Mouse (Mus musculus): ENCODE results near the gene Nipal3. TPM values are rescaled to one million over a fixed set of nuclear protein-coding genes. Genes with fewer than 3 reads are reported as not detected.

Nipal3 gene
- total and polyA plus RNA-seq, 3 experiments: 3.5 to 10.4 TPM; not detected in 1

GRCm38 (mm10) chr4:135531236-135531635 lies 36.4 kb upstream of the Nipal3 start:
- no peaks in the 10 kb centered on the region for H3K36me3 ChIP-seq (ENCODE audit: control insufficient read depth in 1 of 2, insufficient read depth in 2 of 2, low read length in 2 of 2)
- no peaks in the 10 kb centered on the region for H3K4me1 ChIP-seq (ENCODE audit: control insufficient read depth in 1 of 2, insufficient read depth in 2 of 2, low read length in 2 of 2)
- TF ChIP-seq CHD1 (IDR thresholded peaks at IDR 0.05; ENCODE audit: low read depth, low read length): no peak
- no peak for TF ChIP-seq MYB (IDR thresholded peaks at IDR 0.05; ENCODE audit: low read depth, low read length)
- TF ChIP-seq POLR2A (IDR thresholded peaks at IDR 0.05; ENCODE audit: control insufficient read depth in 1 of 2, insufficient read depth in 1 of 2, low read depth in 1 of 2, low read length in 2 of 2, poor library complexity in 1 of 2): no peak
- no peak for TF ChIP-seq ZNF384 (IDR thresholded peaks at IDR 0.05; ENCODE audit: low read depth, low read length)
- no peak for TF ChIP-seq RCOR1 (IDR thresholded peaks at IDR 0.05; ENCODE audit: low read depth, low read length)
- TF ChIP-seq USF1 (IDR thresholded peaks at IDR 0.05; ENCODE audit: low read depth, low read length): no peak
- no peak for TF ChIP-seq ZMIZ1 (IDR thresholded peaks at IDR 0.05; ENCODE audit: low read depth, low read length)
- TF ChIP-seq ZKSCAN1 (IDR thresholded peaks at IDR 0.05; ENCODE audit: low read depth, low read length): no peak
- TF ChIP-seq POLR2AphosphoS5 (IDR thresholded peaks at IDR 0.05; ENCODE audit: borderline replicate concordance, low read depth, low read length): no peak
- TF ChIP-seq KAT2A (conservative IDR thresholded peaks at IDR 0.05; ENCODE audit: low read depth, low read length): no peak
- no peak for TF ChIP-seq GATA1 (IDR thresholded peaks at IDR 0.05; ENCODE audit: low read depth, low read length)
- TF ChIP-seq ETS1 (IDR thresholded peaks at IDR 0.05; ENCODE audit: low read depth, low read length): no peak
- no peak for TF ChIP-seq ZC3H11A (IDR thresholded peaks at IDR 0.05; ENCODE audit: low read depth, low read length)
- no peak for TF ChIP-seq MXI1 (IDR thresholded peaks at IDR 0.05; ENCODE audit: low read depth, low read length)
- TF ChIP-seq EP300 (IDR thresholded peaks at IDR 0.05; ENCODE audit: low read depth in 1 of 2, low read length in 2 of 2): no peak
- TF ChIP-seq HCFC1 (IDR thresholded peaks at IDR 0.05; ENCODE audit: low read depth, low read length): no peak
- no peak overlapping the region for H3K27ac ChIP-seq (ENCODE audit: control insufficient read depth, low read depth, low read length)
- H3K4me3 ChIP-seq (ENCODE audit: control insufficient read depth in 1 of 2, insufficient read depth in 1 of 2, low read depth in 2 of 2, low read length in 2 of 2): no peak overlapping the region
- H3K79me2 ChIP-seq (ENCODE audit: control insufficient read depth, insufficient read depth, low read length, poor library complexity): no peaks in the 10 kb centered on the region
- no peaks in the 10 kb centered on the region for H3K9me3 ChIP-seq (replicated peaks; ENCODE audit: insufficient read depth, low read length)
- H3K9ac ChIP-seq (ENCODE audit: control insufficient read depth, low read depth, low read length, poor library complexity, severe bottlenecking): no peak overlapping the region
- peaks cover 0 to 1% of the 10 kb centered on the region in 2 experiments; a peak in 1 of 4 replicates for H3K27me3 ChIP-seq (ENCODE audit: control insufficient read depth in 1 of 2, insufficient read depth in 2 of 2, low read length in 2 of 2)
- DNase-seq (ENCODE audit: low read depth, low spot score): no peak

DNA sequence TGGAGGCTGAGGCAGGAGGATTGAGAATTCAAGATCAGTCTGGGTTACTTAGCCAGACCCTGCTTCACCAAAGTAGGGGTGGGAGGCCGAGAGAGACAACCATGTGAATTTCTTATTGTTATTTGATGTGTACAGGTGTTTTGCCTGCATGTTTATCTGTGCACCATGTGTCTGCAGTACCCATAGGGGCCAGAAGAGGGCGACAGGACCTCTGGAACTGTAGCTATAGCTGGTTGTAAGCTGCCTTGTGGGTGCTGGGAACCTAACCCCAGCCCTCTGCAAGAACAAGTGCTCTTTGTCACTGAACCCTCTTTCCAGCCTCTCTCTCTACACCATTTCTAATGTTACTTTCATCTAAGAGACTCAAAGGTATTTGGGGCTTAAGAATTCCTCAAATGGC lies 35.4 kb upstream of the Nipal3 start:
- no peaks in the 10 kb centered on the region for H3K36me3 ChIP-seq (ENCODE audit: control insufficient read depth in 1 of 2, insufficient read depth in 2 of 2, low read length in 2 of 2)
- no peak overlapping the region for H3K9ac ChIP-seq (ENCODE audit: control insufficient read depth, low read depth, low read length, poor library complexity, severe bottlenecking)
- TF ChIP-seq ZKSCAN1 (IDR thresholded peaks at IDR 0.05; ENCODE audit: low read depth, low read length): no peak
- peak; percentile 33 for TF ChIP-seq RAD21 (IDR thresholded peaks at IDR 0.05; ENCODE audit: low read depth, low read length)
- TF ChIP-seq CTCF (IDR thresholded peaks at IDR 0.05 in 2 of 3, conservative IDR thresholded peaks at IDR 0.05 in 1 of 3; ENCODE audit: control insufficient read depth in 1 of 3, insufficient read depth in 1 of 3, low read depth in 2 of 3, low read length in 3 of 3, poor library complexity in 1 of 3, severe bottlenecking in 1 of 3): peak; percentile 39 to 43 (median 42); a peak in 5 of 6 replicates
- TF ChIP-seq SMC3 (IDR thresholded peaks at IDR 0.05; ENCODE audit: low read depth, low read length): peak; percentile 42
- DNase-seq (ENCODE audit: low read depth, low spot score): peak; percentile 22
- H3K9me3 ChIP-seq (replicated peaks; ENCODE audit: insufficient read depth, low read length): no peaks in the 10 kb centered on the region
- peaks cover 0 to 1% of the 10 kb centered on the region in 2 experiments; a peak in 1 of 4 replicates for H3K27me3 ChIP-seq (ENCODE audit: control insufficient read depth in 1 of 2, insufficient read depth in 2 of 2, low read length in 2 of 2)
- H3K79me2 ChIP-seq (ENCODE audit: control insufficient read depth, insufficient read depth, low read length, poor library complexity): no peaks in the 10 kb centered on the region
- no peak overlapping the region for H3K4me3 ChIP-seq (ENCODE audit: control insufficient read depth in 1 of 2, insufficient read depth in 1 of 2, low read depth in 2 of 2, low read length in 2 of 2)
- no peak overlapping the region for H3K27ac ChIP-seq (ENCODE audit: control insufficient read depth, low read depth, low read length)
- H3K4me1 ChIP-seq (ENCODE audit: control insufficient read depth in 1 of 2, insufficient read depth in 2 of 2, low read length in 2 of 2): no peaks in the 10 kb centered on the region
